ENCODE assay signal across 11 mouse cellular contexts in genomic region chr3:152288740-152289139, GRCm38 (mm10). TPM values are rescaled to one million over a fixed set of nuclear protein-coding genes. Genes with fewer than 3 reads are reported as not detected.
DNase-seq lines count a peak whose midpoint lies in the region; ATAC-seq lines count a peak whose summit lies in the region.
"Had no signal": no experiment of that assay in that cellular context is flagged by ENCODE, and none has a peak within 500 bp of the region (broad histone marks: within the 10 kb centered on the region; RNA-seq: fewer than 3 reads in every experiment).

No protein-coding gene starts in this region.

- no peaks in the 10 kb centered on the region for H3K36me3 ChIP-seq in intestine, embryonic 15.5 days

- intact Hi-C loops in left cerebral cortex, postnatal 4 days (cut with DNase I) = no loop called here
- intact Hi-C loops in left cerebral cortex, postnatal 10 days (cut with DNase I) = no loop called here

- 0 out of 2 replicates have a peak, but pooled peaks cover 3% of the 10 kb centered on the region for H3K4me1 ChIP-seq in intestine, embryonic 15.5 days (replicated peaks)

- peak; percentile 42 to 83 for DNase-seq in adrenal gland, adult (ENCODE audit: inconsistent age in 2 of 2, low spot score in 1 of 2)
- no peak for DNase-seq in adrenal gland, postnatal 4 days (ENCODE audit: low spot score in 2 of 2)
- peak; percentile 64 for DNase-seq in left cerebral cortex, postnatal 4 days
- no peak for DNase-seq in left cerebral cortex, postnatal 10 days (ENCODE audit: extremely low spot score in 1 of 2, low spot score in 2 of 2)
- peak; percentile 40 to 70 for DNase-seq in gastrocnemius, adult 8-10 months (ENCODE audit: low spot score in 2 of 2)
- DNase-seq in kidney, adult 9 months = peak; percentile 51
- DNase-seq in layer of hippocampus, postnatal 14 days (ENCODE audit: low spot score in 2 of 2) = no peak
- DNase-seq: cerebellum, adult 9-11 months had no signal

- WGBS in intestine, embryonic 15.5 days = 85% methylated on average over 4 of the region's 4 CpGs

- no peak overlapping the region for H3K27ac ChIP-seq in intestine, embryonic 15.5 days
- H3K27ac ChIP-seq: embryonic facial prominence, embryonic 12.5 days; limb, embryonic 15.5 days had no signal

- H3K4me2 ChIP-seq in intestine, embryonic 15.5 days (replicated peaks) = no peak overlapping the region
- H3K4me2 ChIP-seq: embryonic facial prominence, embryonic 12.5 days; limb, embryonic 15.5 days had no signal

- H3K4me3 ChIP-seq in intestine, embryonic 15.5 days (replicated peaks) = no peak overlapping the region
- H3K4me3 ChIP-seq: embryonic facial prominence, embryonic 12.5 days; limb, embryonic 15.5 days had no signal

- H3K27me3 ChIP-seq in intestine, embryonic 15.5 days (replicated peaks) = no peaks in the 10 kb centered on the region
- H3K27me3 ChIP-seq: embryonic facial prominence, embryonic 12.5 days; limb, embryonic 15.5 days had no signal

- H3K9me3 ChIP-seq in intestine, embryonic 15.5 days = no peaks in the 10 kb centered on the region
- H3K9me3 ChIP-seq: embryonic facial prominence, embryonic 12.5 days; limb, embryonic 15.5 days had no signal

- no peak overlapping the region for H3K9ac ChIP-seq in intestine, embryonic 15.5 days
- H3K9ac ChIP-seq: embryonic facial prominence, embryonic 12.5 days; limb, embryonic 15.5 days had no signal

- no peak for ATAC-seq in intestine, embryonic 15.5 days

RNA-seq across cellular contexts. Expression of gene Nexn, which starts 22.6 kb away (rescaled TPM):
- 10 to 100 TPM in 1 of 2 experiments, 1 to 10 TPM in 1; 8.2 to 14.1 TPM for total RNA-seq in adrenal gland, postnatal 4 days (2021)
- 1 to 10 TPM; 2.4 to 6.0 TPM for total RNA-seq in left cerebral cortex, postnatal 4 days (2021)
- 1 to 10 TPM; 2.8 to 3.8 TPM for total RNA-seq in left cerebral cortex, postnatal 10 days (2021)
- total RNA-seq in gastrocnemius, adult 8-10 months (2022) = 100 to 1,000 TPM; 201 to 345 (median 252) TPM
- polyA plus RNA-seq in intestine, embryonic 15.5 days (2015; fragmentation: Nextera tagmentation; extraction: Ambion mirVana) = 23.3 and 31.2 TPM in 2 replicates
- total RNA-seq in layer of hippocampus, postnatal 14 days (2021) = 1 to 10 TPM; 1.5 to 4.7 TPM

RNA-seq across cellular contexts. Expression of gene Miga1, which starts 51.5 kb away (rescaled TPM):
- total RNA-seq in adrenal gland, postnatal 4 days (2021) = 10 to 100 TPM; 20.6 to 22.9 TPM
- 10 to 100 TPM; 49.6 to 52.0 TPM for total RNA-seq in left cerebral cortex, postnatal 4 days (2021)
- 10 to 100 TPM; 84.3 to 91.9 TPM for total RNA-seq in left cerebral cortex, postnatal 10 days (2021)
- total RNA-seq in gastrocnemius, adult 8-10 months (2022) = 1 to 10 TPM; 6.6 to 7.9 (median 7.4) TPM
- polyA plus RNA-seq in intestine, embryonic 15.5 days (2015; fragmentation: Nextera tagmentation; extraction: Ambion mirVana) = 15.3 and 17.4 TPM in 2 replicates
- 10 to 100 TPM; 80.6 to 85.6 TPM for total RNA-seq in layer of hippocampus, postnatal 14 days (2021)

RNA-seq across cellular contexts. Expression of gene Usp33, which starts 57.5 kb away (rescaled TPM):
- total RNA-seq in adrenal gland, postnatal 4 days (2021) = 10 to 100 TPM; 91.9 to 92.1 TPM
- total RNA-seq in left cerebral cortex, postnatal 4 days (2021) = 100 to 1,000 TPM; 120 to 129 TPM
- total RNA-seq in left cerebral cortex, postnatal 10 days (2021) = 100 to 1,000 TPM; 116 to 117 TPM
- 10 to 100 TPM; 16.3 to 20.0 (median 18.6) TPM for total RNA-seq in gastrocnemius, adult 8-10 months (2022)
- polyA plus RNA-seq in intestine, embryonic 15.5 days (2015; fragmentation: Nextera tagmentation; extraction: Ambion mirVana) = 45.3 and 51.1 TPM in 2 replicates
- total RNA-seq in layer of hippocampus, postnatal 14 days (2021) = 100 to 1,000 TPM; 110 to 112 TPM

Comparison
In these comparisons a context has a peak if more than half of its experiments do, and no peak if none do; other contexts are left out.
1. DNase-seq: peak in adrenal gland, adult (2 of 2), left cerebral cortex, postnatal 4 days (single experiment), gastrocnemius, adult 8-10 months (2 of 2) and kidney, adult 9 months (single experiment); none in adrenal gland, postnatal 4 days (0 of 2), left cerebral cortex, postnatal 10 days (0 of 2) and layer of hippocampus, postnatal 14 days (0 of 2).
2. RNA of gene Nexn, which starts 22.6 kb away (total RNA-seq): 201 to 345 TPM in gastrocnemius, adult 8-10 months; 8.2 to 14.1 TPM in adrenal gland, postnatal 4 days, 2.4 to 6.0 TPM in left cerebral cortex, postnatal 4 days, 1.5 to 4.7 TPM in layer of hippocampus, postnatal 14 days and 2.8 to 3.8 TPM in left cerebral cortex, postnatal 10 days; every median in the first group is over 10 times any median in the second.
3. RNA of gene Usp33, which starts 57.5 kb away (total RNA-seq): 120 to 129 TPM in left cerebral cortex, postnatal 4 days, 116 to 117 TPM in left cerebral cortex, postnatal 10 days, 110 to 112 TPM in layer of hippocampus, postnatal 14 days and 91.9 to 92.1 TPM in adrenal gland, postnatal 4 days; 16.3 to 20.0 TPM in gastrocnemius, adult 8-10 months; every median in the first group is over 4 times any median in the second.